Mouse (Mus musculus) forebrain, embryonic 16.5 days (tissue): ENCODE data around the gene Gstm1. TPM values are rescaled to one million over a fixed set of nuclear protein-coding genes. Genes with fewer than 3 reads are reported as not detected.
"Not testable (repeated sequence)": the region's sequence is repeated elsewhere in the genome, so short reads cannot be mapped to it uniquely, and the experiment has no call there.

Source experiments
- ATAC-seq: fragments of 200-750 bp; cut with Nextera tagmentation; 2 replicates; pipeline ENCODE4 v1.8.0; 2017; ENCODE audit warnings: mild to moderate bottlenecking, moderate library complexity
- H3K27ac ChIP-seq: fragments of 300-500 bp; sonication (generic); 2 replicates; pipeline ENCODE4 v1.5.1; 2014; ENCODE audit warnings: low read length, control low read depth
- H3K27me3 ChIP-seq: fragments of 300-500 bp; sonication (generic); replicated peaks from 2 replicates; pipeline ENCODE4 v1.6.1; 2014; ENCODE audit warnings: low read length; ENCODE audit not compliant: control insufficient read depth, insufficient read depth
- H3K36me3 ChIP-seq: fragments of 300-500 bp; sonication (generic); 2 replicates; pipeline ENCODE4 v1.6.1; 2014; ENCODE audit not compliant: control insufficient read depth, insufficient read depth
- H3K4me1 ChIP-seq: fragments of 300-500 bp; sonication (generic); replicated peaks from 2 replicates; pipeline ENCODE4 v1.6.1; 2014; ENCODE audit warnings: low read length; ENCODE audit not compliant: control insufficient read depth, insufficient read depth
- H3K4me2 ChIP-seq: fragments of 300-500 bp; sonication (generic); 2 replicates; pipeline ENCODE4 v1.6.1; 2014; ENCODE audit warnings: mild to moderate bottlenecking, low read length, control low read depth
- H3K4me3 ChIP-seq: fragments of 300-500 bp; sonication (generic); replicated peaks from 2 replicates; pipeline ENCODE4 v1.5.1; 2014; ENCODE audit warnings: mild to moderate bottlenecking, low read length, control low read depth
- H3K9ac ChIP-seq: fragments of 300-500 bp; sonication (generic); replicated peaks from 2 replicates; pipeline ENCODE4 v1.6.1; 2014; ENCODE audit warnings: low read depth, low read length, control low read depth
- H3K9me3 ChIP-seq: fragments of 300-500 bp; sonication (generic); 2 replicates; pipeline ENCODE4 v1.6.1; 2016; ENCODE audit warnings: low read length; ENCODE audit not compliant: control insufficient read depth
- WGBS: fragments of 180-500 bp; shearing (Covaris S2); extraction: QIAGEN DNeasy Blood & Tissue Kit; methylation state at CpG from one replicate; pipeline ENCODE4 v1.1.7; 2014; 5-methylcytosine and 5-hydroxymethylcytosine counted together
- polyA plus RNA-seq: library from polyadenylated mRNA; unstranded; fragments of >200 nt; fragmentation: Nextera tagmentation; extraction: Ambion mirVana; gene quantifications from 2 replicates; pipeline ENCODE4 v1.2.1, GENCODE M21; 2015

The Gstm1 gene
- polyA plus RNA-seq, 1 experiment from 2014 or later, result 67.2 TPM

GRCm38 (mm10) chr3:107999491-107999890 lies 18.3 kb downstream of the Gstm1 start:
- WGBS, result 94% methylated on average over 3 of the region's 3 CpGs
- H3K27me3 ChIP-seq, result no peaks in the 10 kb centered on the region

GRCm38 (mm10) chr3:107998591-107998990 lies 19.2 kb downstream of the Gstm1 start:
- H3K27ac ChIP-seq, result no peak overlapping the region
- H3K4me1 ChIP-seq, result no peaks in the 10 kb centered on the region
- ATAC-seq, result no peak
- 86% methylated on average over 3 of the region's 3 CpGs for WGBS
- H3K27me3 ChIP-seq, result no peaks in the 10 kb centered on the region
- no peak overlapping the region for H3K4me3 ChIP-seq
- no peak overlapping the region for H3K4me2 ChIP-seq
- H3K36me3 ChIP-seq, result no peaks in the 10 kb centered on the region
- no peak overlapping the region for H3K9ac ChIP-seq
- no peaks in the 10 kb centered on the region for H3K9me3 ChIP-seq

More at GRCm38 (mm10) chr3:107999491-107999890, 18.3 kb downstream of the Gstm1 start:
- no peak for ATAC-seq
- Histone ChIP-seq H3K9me3 (no peaks in the 10 kb centered on the region), H3K4me2 (no peak overlapping the region), H3K27ac (no peak overlapping the region), H3K4me1 (no peaks in the 10 kb centered on the region), H3K9ac (no peak overlapping the region), H3K36me3 (no peaks in the 10 kb centered on the region), H3K4me3 (no peak overlapping the region)

GRCm38 (mm10) chr3:107996576-107996975 lies 21.2 kb downstream of the Gstm1 start:
- Histone ChIP-seq H3K27me3 (no peaks in the 10 kb centered on the region), H3K9me3 (no peaks in the 10 kb centered on the region), H3K4me1 (no peaks in the 10 kb centered on the region), H3K4me2 (no peak overlapping the region), H3K27ac (no peak overlapping the region), H3K36me3 (no peaks in the 10 kb centered on the region), H3K4me3 (no peak overlapping the region), H3K9ac (no peak overlapping the region)
- WGBS, result 87% methylated on average over 4 of the region's 4 CpGs
- ATAC-seq, result no peak

GRCm38 (mm10) chr3:107995974-107996373 lies 21.8 kb downstream of the Gstm1 start:
- ATAC-seq, H3K4me3 ChIP-seq, H3K27me3 ChIP-seq, H3K9me3 ChIP-seq, H3K4me1 ChIP-seq, H3K9ac ChIP-seq, H3K4me2 ChIP-seq, H3K27ac ChIP-seq, H3K36me3 ChIP-seq: not testable (repeated sequence)
- WGBS, result 58% methylated on average over 2 of the region's 2 CpGs

- H3K4me3 ChIP-seq, result no peak within 1 kb of the TSS
- no peak within 1 kb of the TSS for H3K9ac ChIP-seq
- no peak for ATAC-seq
- H3K27ac ChIP-seq, result no peak within 1 kb of the TSS
- WGBS, result 69% methylated on average over 8 of the region's 8 CpGs
- no peak within 1 kb of the TSS for H3K4me2 ChIP-seq
- H3K27me3 ChIP-seq, result no peaks in the 10 kb centered on the region
- H3K9me3 ChIP-seq, result no peaks in the 10 kb centered on the region
- no peaks in the 10 kb centered on the region for H3K4me1 ChIP-seq
- no peaks in the 10 kb centered on the region for H3K36me3 ChIP-seq
These were observed 31.7 kb downstream of the Gstm1 start, which contains the start of gene Gstm2 for GRCm38 (mm10) chr3:107986041-107986562. TSS of gene Gstm2 (minus strand) at chr3:107986453.

- not testable (repeated sequence) for ATAC-seq, H3K27ac ChIP-seq, H3K9ac ChIP-seq, H3K4me3 ChIP-seq, H3K27me3 ChIP-seq, H3K4me2 ChIP-seq, H3K4me1 ChIP-seq, H3K36me3 ChIP-seq, H3K9me3 ChIP-seq
- 96% methylated on average over 2 of the region's 2 CpGs for WGBS
These were observed 32.6 kb downstream of the Gstm1 start for GRCm38 (mm10) chr3:107985141-107985540.

GRCm38 (mm10) chr3:107984471-107984870 lies 33.3 kb downstream of the Gstm1 start:
- no peak overlapping the region for H3K4me3 ChIP-seq
- H3K27me3 ChIP-seq, result no peaks in the 10 kb centered on the region
- no peak for ATAC-seq
- H3K4me2 ChIP-seq, result no peak overlapping the region
- no peaks in the 10 kb centered on the region for H3K4me1 ChIP-seq
- no peaks in the 10 kb centered on the region for H3K9me3 ChIP-seq
- H3K36me3 ChIP-seq, result no peaks in the 10 kb centered on the region
- no peak overlapping the region for H3K9ac ChIP-seq
- 91% methylated on average over 5 of the region's 5 CpGs for WGBS
- no peak overlapping the region for H3K27ac ChIP-seq

GRCm38 (mm10) chr3:107983771-107984170 lies 34.0 kb downstream of the Gstm1 start:
- Histone ChIP-seq H3K27me3 (no peaks in the 10 kb centered on the region), H3K4me1 (no peaks in the 10 kb centered on the region), H3K4me3 (no peak overlapping the region), H3K9me3 (no peaks in the 10 kb centered on the region), H3K9ac (no peak overlapping the region), H3K27ac (no peak overlapping the region), H3K36me3 (no peaks in the 10 kb centered on the region), H3K4me2 (no peak overlapping the region)
- 64% methylated on average over 3 of the region's 3 CpGs for WGBS
- no peak for ATAC-seq

GRCm38 (mm10) chr3:107982726-107983125 lies 35.0 kb downstream of the Gstm1 start:
- H3K4me2 ChIP-seq, result no peak overlapping the region
- H3K27me3 ChIP-seq, result no peaks in the 10 kb centered on the region
- H3K9me3 ChIP-seq, result no peaks in the 10 kb centered on the region
- H3K4me3 ChIP-seq, result no peak overlapping the region
- no peak for ATAC-seq
- no peak overlapping the region for H3K27ac ChIP-seq
- 80% methylated on average over 6 of the region's 6 CpGs for WGBS
- no peaks in the 10 kb centered on the region for H3K36me3 ChIP-seq
- no peaks in the 10 kb centered on the region for H3K4me1 ChIP-seq
- H3K9ac ChIP-seq, result no peak overlapping the region

- Histone ChIP-seq H3K27ac (no peak overlapping the region), H3K4me1 (no peaks in the 10 kb centered on the region), H3K27me3 (no peaks in the 10 kb centered on the region), H3K36me3 (no peaks in the 10 kb centered on the region), H3K9me3 (no peaks in the 10 kb centered on the region), H3K4me3 (no peak overlapping the region), H3K4me2 (no peak overlapping the region), H3K9ac (no peak overlapping the region)
- no peak for ATAC-seq
- WGBS, result 60% methylated on average over 3 of the region's 3 CpGs
These were observed 36.5 kb downstream of the Gstm1 start for GRCm38 (mm10) chr3:107981261-107981660.
